Mouse (Mus musculus) hindbrain, embryonic 16.5 days (tissue): ENCODE measurements around the gene Cish. TPM values are rescaled to one million over a fixed set of nuclear protein-coding genes. Genes with fewer than 3 reads are reported as not detected.

Experiments
- ATAC-seq: fragments of 200-750 bp; cut with Nextera tagmentation; 2 replicates; pipeline ENCODE4 v1.8.0; 2017; ENCODE audit warnings: moderate TSS enrichment, moderate library complexity
- H3K27ac ChIP-seq: fragments of 300-500 bp; sonication (generic); 2 replicates; pipeline ENCODE4 v1.5.1; 2014; ENCODE audit warnings: low read depth, mild to moderate bottlenecking, control low read depth, low read length, moderate library complexity
- H3K27me3 ChIP-seq: fragments of 300-500 bp; sonication (generic); replicated peaks from 2 replicates; pipeline ENCODE4 v1.6.1; 2014; ENCODE audit warnings: low read length; ENCODE audit not compliant: control insufficient read depth, insufficient read depth
- H3K36me3 ChIP-seq: fragments of 300-500 bp; sonication (generic); 2 replicates; pipeline ENCODE4 v1.6.1; 2014; ENCODE audit warnings: mild to moderate bottlenecking, low read length, moderate library complexity, mixed read lengths; ENCODE audit not compliant: control insufficient read depth, insufficient read depth
- H3K4me1 ChIP-seq: fragments of 300-500 bp; sonication (generic); 2 replicates; pipeline ENCODE4 v1.6.1; 2014; ENCODE audit warnings: low read depth, low read length; ENCODE audit not compliant: control insufficient read depth, insufficient read depth
- H3K4me2 ChIP-seq: fragments of 300-500 bp; sonication (generic); 2 replicates; pipeline ENCODE4 v1.6.1; 2014; ENCODE audit warnings: mild to moderate bottlenecking, low read length, control low read depth, moderate library complexity
- H3K4me3 ChIP-seq: fragments of 300-500 bp; sonication (generic); 2 replicates; pipeline ENCODE4 v1.5.1; 2014; ENCODE audit warnings: mild to moderate bottlenecking, low read length, control low read depth, moderate library complexity
- H3K9ac ChIP-seq: fragments of 300-500 bp; sonication (generic); 2 replicates; pipeline ENCODE4 v1.6.1; 2014; ENCODE audit warnings: low read depth, mild to moderate bottlenecking, control low read depth, low read length, moderate library complexity
- H3K9me3 ChIP-seq: fragments of 300-500 bp; sonication (generic); 2 replicates; pipeline ENCODE4 v1.6.1; 2014; ENCODE audit warnings: mild to moderate bottlenecking, low read length, moderate library complexity; ENCODE audit not compliant: control insufficient read depth
- WGBS: fragments of 180-500 bp; shearing (Covaris S2); extraction: QIAGEN DNeasy Blood & Tissue Kit; methylation state at CpG from one replicate; pipeline ENCODE4 v1.1.7; 2014; 5-methylcytosine and 5-hydroxymethylcytosine counted together
- polyA plus RNA-seq: library from polyadenylated mRNA; unstranded; fragments of >200 nt; fragmentation: Nextera tagmentation; extraction: Ambion mirVana; gene quantifications from 2 replicates; pipeline ENCODE4 v1.2.1, GENCODE M21; 2015

Gene Cish
- polyA plus RNA-seq, 1 experiment from 2014 or later = 13.7 TPM

- no peak overlapping the region for H3K9ac ChIP-seq
- H3K4me1 ChIP-seq = peaks cover 22% of the 10 kb centered on the region
- no peaks in the 10 kb centered on the region for H3K36me3 ChIP-seq
- WGBS = 32% methylated on average over 16 of the region's 16 CpGs
- ATAC-seq = 0 out of 2 replicates have a peak, but pooled peaks have one; percentile 4
- no peak overlapping the region for H3K4me3 ChIP-seq
- no peaks in the 10 kb centered on the region for H3K9me3 ChIP-seq
- no peak overlapping the region for H3K27ac ChIP-seq
- H3K4me2 ChIP-seq = no peak overlapping the region
- no peaks in the 10 kb centered on the region for H3K27me3 ChIP-seq
These were observed 16.2 kb upstream of the Cish start for GRCm38 (mm10) chr9:107279378-107280321.

GRCm38 (mm10) chr9:107280322-107281027 is 15.4 kb upstream of the Cish start:
- WGBS = 42% methylated on average over 13 of the region's 13 CpGs
- Histone ChIP-seq H3K4me1 (peaks cover 22% of the 10 kb centered on the region), H3K4me3 (no peak overlapping the region), H3K36me3 (no peaks in the 10 kb centered on the region), H3K27ac (no peak overlapping the region), H3K27me3 (no peaks in the 10 kb centered on the region), H3K9me3 (no peaks in the 10 kb centered on the region), H3K9ac (no peak overlapping the region), H3K4me2 (no peak overlapping the region)
- ATAC-seq = no peak

DNA sequence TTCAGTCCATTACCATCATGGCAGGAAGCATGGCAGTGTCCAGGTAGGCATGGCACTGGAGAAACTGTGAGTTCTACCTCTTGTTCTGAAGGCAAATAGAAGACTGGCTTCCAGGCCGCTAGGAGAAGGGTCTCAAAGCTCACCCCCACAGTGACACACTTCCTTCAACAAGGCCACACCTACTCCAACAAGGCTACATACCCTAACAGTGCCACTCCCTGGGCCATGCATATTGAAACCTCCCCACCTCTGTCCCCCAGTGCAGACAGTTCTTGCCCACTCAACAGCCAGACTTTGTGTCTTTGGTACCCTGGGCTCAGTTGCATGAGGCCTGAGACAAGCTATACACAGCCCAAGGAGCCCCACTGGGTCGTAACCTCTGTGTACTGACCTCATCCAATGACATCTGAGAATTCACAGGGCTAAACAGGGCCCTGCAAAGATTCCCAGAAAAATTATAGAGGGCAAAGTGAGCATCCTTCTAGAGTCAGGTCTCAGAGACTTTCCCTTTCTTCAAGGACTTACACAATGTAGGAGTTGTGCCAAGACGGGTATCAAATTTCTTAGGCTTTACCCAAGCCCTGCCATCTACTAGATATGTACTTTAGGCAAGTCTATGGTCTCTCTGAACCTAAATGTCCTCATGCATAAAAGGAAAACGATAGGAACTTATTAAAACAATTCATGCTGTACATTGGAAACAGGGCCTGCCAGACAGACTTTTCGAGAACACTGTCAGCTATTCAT is 14.4 kb upstream of the Cish start:
- 89% methylated on average over 5 of the region's 5 CpGs for WGBS

GRCm38 (mm10) chr9:107282951-107283350 is 12.9 kb upstream of the Cish start:
- H3K36me3 ChIP-seq = no peaks in the 10 kb centered on the region
- no peaks in the 10 kb centered on the region for H3K9me3 ChIP-seq
- 92% methylated on average over 9 of the region's 9 CpGs for WGBS
- no peaks in the 10 kb centered on the region for H3K27me3 ChIP-seq
- H3K4me1 ChIP-seq = peaks cover 22% of the 10 kb centered on the region
- H3K9ac ChIP-seq = no peak overlapping the region
- H3K4me3 ChIP-seq = no peak overlapping the region
- H3K27ac ChIP-seq = no peak overlapping the region
- ATAC-seq = no peak
- no peak overlapping the region for H3K4me2 ChIP-seq

More for the DNA sequence above, 14.4 kb upstream of the Cish start:
- Histone ChIP-seq H3K4me3 (no peak overlapping the region), H3K36me3 (no peaks in the 10 kb centered on the region), H3K9ac (no peak overlapping the region), H3K27ac (no peak overlapping the region), H3K4me2 (no peak overlapping the region), H3K27me3 (no peaks in the 10 kb centered on the region), H3K4me1 (peaks cover 22% of the 10 kb centered on the region), H3K9me3 (no peaks in the 10 kb centered on the region)
- ATAC-seq = no peak

- 0 out of 2 replicates have a peak, but pooled peaks cover 3% of the 10 kb centered on the region for H3K27me3 ChIP-seq
- peaks cover 13% of the 10 kb centered on the region; the same call in 1 of the 2 replicates for H3K4me1 ChIP-seq
- H3K9ac ChIP-seq = no peak overlapping the region
- H3K27ac ChIP-seq = no peak overlapping the region
- no peak overlapping the region for H3K4me2 ChIP-seq
- WGBS = 18% methylated on average over 3 of the region's 3 CpGs
- no peak overlapping the region for H3K4me3 ChIP-seq
- no peaks in the 10 kb centered on the region for H3K9me3 ChIP-seq
- ATAC-seq = no peak
- no peaks in the 10 kb centered on the region for H3K36me3 ChIP-seq
These were observed 10.8 kb upstream of the Cish start for GRCm38 (mm10) chr9:107285009-107285408.

DNA sequence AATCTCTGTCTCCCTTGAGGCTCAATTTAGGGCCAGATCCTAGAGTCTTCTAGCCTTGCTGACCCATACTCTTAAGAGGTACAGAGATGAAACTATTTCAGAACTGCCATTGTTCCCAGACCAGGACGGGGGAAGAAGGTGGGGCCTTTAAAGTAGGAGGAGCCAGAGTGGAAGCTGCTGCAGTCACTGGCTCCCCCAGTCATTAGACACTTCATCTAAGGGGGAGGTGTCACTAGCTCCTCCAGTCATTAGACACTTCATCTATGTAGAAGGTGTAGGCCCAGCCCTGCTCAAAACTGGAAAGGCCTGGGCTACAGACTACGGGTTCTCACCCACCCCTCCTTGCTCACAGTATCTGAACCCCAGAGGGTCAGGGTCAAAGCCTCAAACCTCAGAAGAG is 8.5 kb upstream of the Cish start:
- Histone ChIP-seq H3K27ac (no peak overlapping the region), H3K4me2 (no peak overlapping the region), H3K9ac (no peak overlapping the region), H3K4me3 (no peak overlapping the region), H3K9me3 (no peaks in the 10 kb centered on the region), H3K4me1 (peaks cover 10% of the 10 kb centered on the region; the same call in 1 of the 2 replicates), H3K27me3 (0 out of 2 replicates have a peak, but pooled peaks cover 3% of the 10 kb centered on the region), H3K36me3 (no peaks in the 10 kb centered on the region)
- WGBS = 69% methylated on average over 2 of the region's 2 CpGs
- no peak for ATAC-seq

- H3K4me1 ChIP-seq = peaks cover 10% of the 10 kb centered on the region; the same call in 1 of the 2 replicates
- H3K9ac ChIP-seq = no peak overlapping the region
- no peak overlapping the region for H3K4me3 ChIP-seq
- 92% methylated on average over 14 of the region's 14 CpGs for WGBS
- H3K27ac ChIP-seq = no peak overlapping the region
- H3K27me3 ChIP-seq = 0 out of 2 replicates have a peak, but pooled peaks cover 3% of the 10 kb centered on the region
- no peak for ATAC-seq
- no peaks in the 10 kb centered on the region for H3K36me3 ChIP-seq
- no peaks in the 10 kb centered on the region for H3K9me3 ChIP-seq
- no peak overlapping the region for H3K4me2 ChIP-seq
These were observed 7.6 kb upstream of the Cish start for GRCm38 (mm10) chr9:107288105-107288650.

- H3K9ac ChIP-seq = no peak overlapping the region
- H3K27me3 ChIP-seq = 0 out of 2 replicates have a peak, but pooled peaks cover 3% of the 10 kb centered on the region
- H3K4me1 ChIP-seq = peaks cover 10% of the 10 kb centered on the region; the same call in 1 of the 2 replicates
- ATAC-seq = no peak
- H3K9me3 ChIP-seq = no peaks in the 10 kb centered on the region
- H3K36me3 ChIP-seq = no peaks in the 10 kb centered on the region
- no peak overlapping the region for H3K27ac ChIP-seq
- WGBS = 33% methylated on average over 8 of the region's 8 CpGs
- H3K4me2 ChIP-seq = peak overlapping the region; percentile 60
- H3K4me3 ChIP-seq = no peak overlapping the region
These were observed 7.1 kb upstream of the Cish start for GRCm38 (mm10) chr9:107288711-107289110.
